Mouse (Mus musculus): Measurements from ENCODE around the gene Iqcf5.

Iqcf5 gene

GRCm38 (mm10) chr9:106514273-106514672 is at the start of gene Iqcf5:
Gene Iqcf5, plus strand, starts transcription at chr9:106514573.
- DNase-seq: no peak

GRCm38 (mm10) chr9:106464751-106465541 is 49.4 kb upstream of the Iqcf5 start:
- DNase-seq: peak; percentile 38

GRCm38 (mm10) chr9:106465571-106466200 is 48.7 kb upstream of the Iqcf5 start, which contains the start of gene Gpr62:
Gene Gpr62, minus strand, starts transcription at chr9:106465938.
- no peak for DNase-seq

GRCm38 (mm10) chr9:106466721-106467120 is 47.7 kb upstream of the Iqcf5 start:
- no peak for DNase-seq

GRCm38 (mm10) chr9:106467746-106468145 is 46.6 kb upstream of the Iqcf5 start:
- no peak for DNase-seq

GRCm38 (mm10) chr9:106469317-106469716 is 45.1 kb upstream of the Iqcf5 start:
- DNase-seq: no peak

DNA sequence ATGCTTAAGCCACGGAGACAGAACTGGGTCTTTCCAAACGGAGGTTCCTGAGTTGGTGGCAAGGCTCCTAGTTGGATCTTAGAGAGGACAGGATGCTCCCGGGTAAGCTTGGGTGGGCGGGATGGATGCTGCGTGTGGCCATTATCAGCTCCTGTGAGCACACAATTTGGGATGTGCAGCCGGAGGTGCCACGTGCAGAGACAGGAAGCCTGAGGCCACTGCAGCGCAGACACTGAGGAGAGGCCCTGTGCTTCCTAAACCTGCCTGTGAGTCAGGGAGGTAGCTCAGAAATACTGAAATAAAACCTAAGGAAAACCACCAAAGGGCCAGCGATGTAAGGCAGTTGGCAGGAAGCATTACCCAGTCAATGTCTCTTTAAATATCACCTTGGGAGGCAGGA is 44.6 kb upstream of the Iqcf5 start:
- DNase-seq: no peak

DNA sequence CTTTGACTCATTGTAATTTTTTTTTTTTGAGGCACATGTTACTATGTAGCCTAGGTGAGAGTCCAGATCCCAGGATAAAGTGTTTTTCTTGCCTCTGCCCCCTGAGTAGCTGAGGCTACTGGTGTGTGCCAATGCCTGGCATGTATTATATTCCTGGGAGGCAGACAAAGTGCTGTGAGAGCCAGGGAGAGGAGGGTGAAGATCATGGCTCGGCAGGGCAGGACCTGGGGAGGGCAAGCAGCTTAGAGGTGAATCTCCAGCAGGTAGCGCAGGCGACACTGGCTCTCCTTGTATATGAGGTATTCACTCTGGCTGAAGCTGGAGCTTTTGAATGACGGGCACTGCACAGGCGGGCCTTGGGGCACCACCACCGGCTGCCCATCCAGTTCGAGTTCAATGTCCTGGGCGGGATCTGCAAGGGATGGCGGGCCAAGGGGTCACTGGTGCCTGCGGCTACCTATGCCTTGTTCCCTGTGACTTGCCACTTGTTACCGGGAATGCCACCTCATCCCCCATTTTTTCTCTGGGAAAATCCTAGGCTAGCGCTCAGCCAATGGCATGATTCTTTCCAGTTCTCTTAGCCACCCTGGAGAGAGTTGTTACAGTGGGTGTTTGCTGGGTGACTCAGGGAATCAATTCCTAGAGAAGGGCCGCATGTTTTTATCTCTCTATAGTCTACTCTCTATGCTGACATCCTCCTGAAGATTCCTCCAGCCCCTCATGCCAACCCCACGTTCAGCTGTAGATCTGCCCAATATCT is 43.2 kb upstream of the Iqcf5 start:
- DNase-seq: no peak

DNA sequence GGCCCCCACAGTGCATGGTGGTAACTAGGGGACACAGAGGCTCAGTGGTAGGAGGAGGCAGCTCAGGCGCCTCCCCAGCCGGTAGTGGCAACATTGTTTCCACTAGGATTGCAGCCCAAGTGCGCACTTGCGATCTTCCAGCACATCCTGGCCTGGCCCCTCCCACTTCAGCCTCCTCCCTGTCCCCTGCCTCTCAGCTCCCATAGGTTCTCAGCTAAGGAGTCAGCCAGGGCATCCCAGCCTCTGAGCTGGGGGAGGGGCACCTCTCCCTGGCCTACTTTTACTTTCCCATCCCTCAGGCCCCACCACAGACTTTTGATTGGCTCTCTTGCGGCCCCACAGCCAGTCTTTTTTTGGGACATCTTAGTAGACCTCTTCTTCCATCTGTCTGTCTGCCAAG is 42.5 kb upstream of the Iqcf5 start:
- no peak for DNase-seq

DNA sequence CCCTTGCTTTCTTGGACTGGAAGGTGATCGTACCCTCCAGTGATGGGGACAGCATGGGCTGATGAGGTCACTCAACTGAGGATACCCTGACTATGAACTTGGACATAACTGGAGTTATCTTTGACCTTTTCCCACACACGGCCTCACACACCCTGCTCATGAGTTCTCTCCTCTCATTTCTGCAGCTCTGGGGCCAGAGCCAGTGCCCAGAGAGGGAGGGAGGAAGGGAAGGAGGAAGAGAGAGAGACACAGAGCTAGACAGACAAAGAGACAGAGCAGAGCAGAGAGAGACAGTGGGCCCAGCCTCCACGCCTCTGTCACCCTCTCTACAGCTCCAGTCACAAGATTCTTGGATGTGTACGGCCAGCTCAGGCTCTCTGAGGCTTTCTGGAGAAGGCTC is 42.1 kb upstream of the Iqcf5 start:
- no peak for DNase-seq

DNA sequence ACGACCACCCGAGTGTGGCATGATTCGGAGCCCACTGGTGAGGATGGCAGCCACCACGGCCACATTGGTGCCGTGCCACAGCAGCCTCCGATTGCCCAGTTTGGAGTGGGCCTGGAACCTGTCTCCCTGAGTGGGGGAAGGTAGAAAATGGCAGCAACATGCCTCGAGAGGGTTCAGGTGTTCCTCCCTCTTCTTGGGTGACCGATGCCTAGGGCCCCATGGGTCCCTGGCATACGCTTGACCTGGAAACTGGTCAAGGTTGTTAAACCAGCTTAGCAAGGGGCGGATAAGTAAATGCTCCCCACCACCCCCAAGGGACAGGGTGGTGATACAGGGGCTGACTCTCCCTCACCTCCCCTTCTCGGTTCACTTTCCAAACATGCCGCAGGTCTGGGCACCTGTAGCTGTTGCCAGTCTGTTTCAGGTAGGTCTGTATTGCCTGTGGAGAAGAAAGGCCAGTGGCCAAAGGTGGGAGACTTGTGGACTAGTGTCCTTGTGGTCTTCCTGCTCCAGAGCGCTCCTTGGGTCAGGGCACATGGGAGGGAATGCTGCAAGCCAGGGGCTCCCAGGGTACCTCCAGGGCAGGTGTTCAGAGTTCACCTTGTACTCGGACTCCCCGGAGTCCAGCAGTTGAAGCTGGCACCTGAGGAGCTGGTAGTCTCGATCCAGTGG is 41.2 kb upstream of the Iqcf5 start:
- DNase-seq: no peak

DNA sequence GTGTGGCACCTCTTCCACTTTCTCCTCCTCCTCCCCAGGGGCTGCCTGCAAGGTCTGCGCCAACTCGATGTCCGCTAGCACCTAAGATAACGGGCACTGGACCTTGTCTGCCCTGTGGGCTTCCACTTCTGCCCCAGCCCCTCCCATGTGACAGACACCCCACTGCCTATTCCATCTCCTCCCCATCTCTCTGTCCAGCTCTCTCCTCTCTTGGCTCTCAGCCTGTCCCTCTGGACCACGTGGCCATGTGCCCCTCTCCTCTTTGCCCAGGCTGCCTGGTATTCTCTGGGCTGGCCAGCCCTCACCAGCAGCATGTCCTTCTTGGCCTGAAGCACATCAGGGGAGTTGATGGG is 40.6 kb upstream of the Iqcf5 start:
- DNase-seq: peak; percentile 13

- peak; percentile 73 for DNase-seq
These were observed 39.9 kb upstream of the Iqcf5 start for GRCm38 (mm10) chr9:106474456-106474855.

DNA sequence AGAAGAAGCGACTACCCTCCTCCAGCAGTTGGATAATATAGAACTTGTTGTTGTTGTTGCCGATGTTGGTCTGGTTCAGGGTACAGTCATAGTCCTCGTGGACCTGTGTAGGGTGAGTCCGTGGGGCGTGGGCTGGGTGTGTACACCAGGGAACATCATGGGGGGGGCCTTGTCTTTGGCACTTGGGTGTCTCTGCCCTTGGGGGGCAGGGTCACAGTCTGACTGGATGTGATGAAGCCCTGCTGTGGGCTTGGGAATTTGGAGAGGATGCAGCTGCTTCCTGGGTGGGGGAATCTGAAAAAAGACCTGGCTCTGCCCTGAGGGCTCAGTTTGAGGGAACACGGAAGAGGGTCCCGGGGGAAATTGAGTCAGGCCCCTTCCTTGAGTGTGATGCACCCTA is 39.3 kb upstream of the Iqcf5 start:
- peak; percentile 43 for DNase-seq

GRCm38 (mm10) chr9:106475663-106476001 is 38.7 kb upstream of the Iqcf5 start, which contains the start of gene Rrp9:
Gene Rrp9, plus strand, starts transcription at chr9:106475963.
- DNase-seq: no peak

DNA sequence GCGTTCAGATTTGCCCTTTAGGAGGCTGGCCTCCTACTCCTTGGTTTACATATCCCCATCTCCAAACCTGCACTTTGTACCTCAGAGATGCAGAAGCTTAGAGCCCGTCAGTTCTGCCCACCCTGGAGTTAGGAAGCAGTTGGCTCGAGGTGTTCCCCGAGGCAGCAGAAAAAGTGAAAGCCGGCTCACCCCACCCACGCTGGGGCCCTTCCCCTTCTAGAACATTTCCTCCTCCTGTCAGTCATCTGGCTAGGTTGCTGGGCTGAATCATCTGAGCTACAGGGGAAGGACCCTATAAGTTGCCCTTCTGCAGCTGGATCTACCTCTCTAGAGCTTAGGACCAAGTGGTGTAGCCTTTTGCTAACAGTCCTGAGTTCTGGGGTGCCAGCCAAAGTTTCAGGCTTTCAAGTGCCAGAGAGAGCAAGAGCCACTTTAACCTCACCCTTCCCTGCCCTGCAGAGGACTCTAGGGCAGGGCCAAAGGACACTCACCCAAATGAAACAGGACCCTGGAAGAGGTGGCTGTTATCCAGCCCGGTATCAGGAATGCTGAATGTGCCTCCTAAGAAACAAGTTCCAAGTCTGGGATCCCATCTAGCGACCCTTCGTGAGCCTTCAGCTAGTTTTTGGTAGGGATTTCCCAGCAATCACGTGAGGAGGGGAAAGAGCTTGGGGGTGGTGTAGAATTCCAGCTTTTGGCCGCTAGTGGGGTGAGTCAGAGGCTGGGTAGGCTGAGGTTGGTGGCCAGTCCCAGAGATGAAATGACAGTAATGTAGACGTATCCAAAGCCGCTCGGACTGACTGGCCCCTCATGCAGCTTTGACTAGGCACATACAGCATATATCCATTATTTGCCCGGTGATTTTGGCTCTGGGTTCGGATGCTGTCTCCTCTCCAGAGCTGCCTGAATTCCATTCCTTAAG is 38.1 kb upstream of the Iqcf5 start:
- peak; percentile 82 for DNase-seq

- peak; percentile 98 for DNase-seq
These were observed 37.4 kb upstream of the Iqcf5 start, which contains the start of gene Parp3 for GRCm38 (mm10) chr9:106476924-106477484. Gene Parp3, minus strand, starts transcription at chr9:106476949.

GRCm38 (mm10) chr9:106477649-106478048 is 36.7 kb upstream of the Iqcf5 start:
- peak; percentile 9 for DNase-seq

DNA sequence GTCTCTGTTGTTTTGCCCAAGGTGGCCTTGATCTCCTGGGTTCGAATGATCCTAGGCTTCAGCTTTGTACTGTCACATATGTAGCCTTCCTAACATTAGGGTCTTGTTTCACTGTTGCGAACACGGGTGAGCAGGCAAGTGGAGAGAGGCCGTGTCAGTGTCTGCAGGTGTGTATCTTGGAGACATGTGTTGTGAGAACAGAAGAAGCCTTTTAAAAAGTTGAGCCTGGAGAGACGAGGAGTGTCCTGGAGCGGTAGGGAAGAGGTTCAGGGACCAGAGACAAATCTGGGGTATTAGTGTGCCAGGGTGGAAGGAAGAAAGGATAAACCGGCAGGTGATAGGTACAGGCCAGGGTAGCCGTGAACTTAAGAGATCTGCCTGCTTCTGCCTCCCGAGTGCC is 36.3 kb upstream of the Iqcf5 start:
- DNase-seq: peak; percentile 2

DNA sequence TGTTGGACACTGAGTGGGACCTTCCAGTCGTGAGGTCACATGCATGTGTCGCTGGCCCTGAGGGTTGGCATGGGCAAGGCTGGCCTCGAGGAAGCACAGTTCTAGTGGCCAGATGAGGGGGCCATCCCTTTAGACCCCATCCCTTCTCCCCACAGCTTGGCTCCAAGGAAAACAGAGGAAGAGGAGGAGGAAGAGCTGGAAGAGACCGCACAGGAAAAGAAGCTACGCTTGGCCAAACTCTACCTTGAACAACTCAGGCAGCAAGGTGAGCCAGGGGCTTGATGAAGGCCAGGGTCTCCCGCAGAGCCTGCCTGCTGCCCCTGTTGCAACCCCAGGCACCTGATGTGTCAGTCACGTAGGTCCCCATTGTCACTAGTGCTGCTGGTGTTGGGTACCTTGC is 33.8 kb upstream of the Iqcf5 start:
- DNase-seq: no peak

DNA sequence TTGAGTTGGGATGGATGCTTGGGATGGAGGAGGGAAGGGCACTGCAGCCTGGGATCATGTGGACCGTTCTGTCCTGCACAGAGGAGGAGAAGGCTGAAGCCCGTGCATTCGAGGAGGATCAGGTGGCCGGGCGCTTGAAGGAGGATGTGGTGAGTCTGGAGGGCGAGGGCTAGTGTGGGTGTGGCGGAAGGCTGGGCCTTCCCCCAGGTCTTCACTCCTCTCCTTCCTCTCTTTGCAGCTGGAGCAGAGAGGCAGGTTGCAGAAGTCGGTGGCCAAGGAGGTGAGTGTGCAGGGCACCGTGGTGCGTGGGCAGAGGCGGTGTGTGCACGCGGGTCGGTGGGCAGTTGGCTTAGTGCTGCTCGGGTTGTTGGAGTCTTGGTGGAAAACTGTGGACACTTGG is 33.3 kb upstream of the Iqcf5 start:
- DNase-seq: peak; percentile 3

- DNase-seq: peak; percentile 2
These were observed 32.7 kb upstream of the Iqcf5 start for GRCm38 (mm10) chr9:106481676-106482075.
